23 mouse cellular contexts compared by ENCODE assay signal in the genomic region with DNA sequence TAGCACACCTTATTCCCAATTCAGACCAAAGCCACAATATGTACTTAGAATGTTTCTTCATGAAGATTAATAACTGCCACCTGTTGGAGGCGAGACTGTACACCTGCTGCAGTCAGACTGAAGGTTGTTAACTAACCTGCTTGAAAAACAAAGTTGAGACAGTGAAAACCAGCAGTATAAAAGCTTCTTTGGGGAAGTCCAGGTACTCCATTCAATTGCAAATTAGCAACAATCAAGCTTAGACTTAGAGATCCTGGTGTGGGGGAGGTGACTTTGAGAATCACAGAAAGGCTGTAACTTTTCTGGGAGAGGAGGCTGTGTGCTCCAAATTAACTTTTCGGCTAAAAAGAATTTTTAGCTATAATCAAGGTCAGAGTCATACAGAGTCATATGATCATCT. TPM values are rescaled to one million over a fixed set of nuclear protein-coding genes. Genes with fewer than 3 reads are reported as not detected.
"Had no signal": no experiment of that assay in that cellular context is flagged by ENCODE, and none has a peak within 500 bp of the region (broad histone marks: within the 10 kb centered on the region; RNA-seq: fewer than 3 reads in every experiment).

No protein-coding gene starts in this region.

RNA-seq across cellular contexts. Expression of gene Atf7ip2, which starts 24.5 kb away (rescaled TPM):
- total RNA-seq: gastrocnemius, adult 18-20 months; gastrocnemius, adult 2 months; gastrocnemius, adult 8-10 months; gastrocnemius, postnatal 10 days; gastrocnemius, postnatal 14 days; gastrocnemius, postnatal 25 days; gastrocnemius, postnatal 36 days; granulocyte monocyte progenitor cell, adult 5-6 weeks; heart, adult 18-20 months; heart, adult 2 months; heart, adult 8-10 months had no signal
- polyA plus RNA-seq: erythroblast, embryonic 14.5 days; frontal cortex, adult 2 months; gonadal fat pad, adult 2 months; heart, adult 2 months had no signal

RNA-seq across cellular contexts. Expression of gene Rpl39l, which starts 47.0 kb away (rescaled TPM):
- total RNA-seq: common myeloid progenitor, adult 5-6 weeks; gastrocnemius, adult 18-20 months; gastrocnemius, adult 2 months; gastrocnemius, adult 8-10 months; gastrocnemius, postnatal 36 days; granulocyte monocyte progenitor cell, adult 5-6 weeks; heart, adult 18-20 months; heart, adult 2 months; heart, adult 8-10 months had no signal
- polyA plus RNA-seq: embryonic facial prominence, embryonic 10.5 days; embryonic facial prominence, embryonic 11.5 days; forebrain, embryonic 10.5 days; forebrain, embryonic 11.5 days; forebrain, embryonic 13.5 days; forebrain, embryonic 14.5 days; forebrain, embryonic 15.5 days; forebrain, embryonic 16.5 days had no signal
